Comparison of ENCODE assay signal across 18 mouse cellular contexts in genomic region chr6:93805407-93805936, GRCm38 (mm10).
DNase-seq lines count a peak whose midpoint lies in the region; ATAC-seq lines count a peak whose summit lies in the region.
"Had no signal": no experiment of that assay in that cellular context is flagged by ENCODE, and none has a peak within 500 bp of the region (broad histone marks: within the 10 kb centered on the region; RNA-seq: fewer than 3 reads in every experiment).

No protein-coding gene starts in this region.

- no peak for DNase-seq in midbrain, embryonic 10.5 days (ENCODE audit: low spot score)
- peak; percentile 85 for DNase-seq in brain, adult 2 months (ENCODE audit: low read depth, low spot score)
- DNase-seq in cerebellum, adult 9-10 months: peak; percentile 77
- no peak for DNase-seq in layer of hippocampus, adult 18-20 months (ENCODE audit: low spot score in 2 of 2)
- DNase-seq in left cerebral cortex, postnatal 4 days: no peak
- no peak for DNase-seq in layer of hippocampus, postnatal 36 days
- DNase-seq: gastrocnemius, postnatal 10 days; heart, adult 18-20 months; heart, postnatal 4 days; kidney, adult 11 months; liver, postnatal 0 days; lung, postnatal 10 days; midbrain, embryonic 14.5 days; thymus, postnatal 14 days had no signal

- no peaks in the 10 kb centered on the region for H3K9me3 ChIP-seq in midbrain, embryonic 10.5 days (replicated peaks)
- H3K9me3 ChIP-seq in midbrain, embryonic 16.5 days (replicated peaks; ENCODE audit: control insufficient read depth, low read length, poor library complexity, severe bottlenecking): 0 out of 2 replicates have a peak, but pooled peaks cover 2% of the 10 kb centered on the region
- H3K9me3 ChIP-seq: forebrain, embryonic 10.5 days; heart, embryonic 15.5 days had no signal

- H3K4me1 ChIP-seq in midbrain, embryonic 10.5 days: peaks cover 30% of the 10 kb centered on the region
- peaks cover 19% of the 10 kb centered on the region for H3K4me1 ChIP-seq in midbrain, embryonic 16.5 days (ENCODE audit: control insufficient read depth, insufficient read depth, low read length)

- WGBS in midbrain, embryonic 10.5 days: 79% methylated on average over 5 of the region's 5 CpGs
- 81% methylated on average over 5 of the region's 5 CpGs for WGBS in midbrain, embryonic 16.5 days

- no peak overlapping the region for H3K4me3 ChIP-seq in midbrain, embryonic 10.5 days
- H3K4me3 ChIP-seq in midbrain, embryonic 16.5 days (ENCODE audit: low read depth, low read length): no peak overlapping the region
- H3K4me3 ChIP-seq: forebrain, embryonic 10.5 days; heart, embryonic 15.5 days had no signal

- H3K4me2 ChIP-seq in midbrain, embryonic 16.5 days (ENCODE audit: low read length): no peak overlapping the region
- H3K4me2 ChIP-seq: heart, embryonic 15.5 days had no signal

- H3K9ac ChIP-seq in midbrain, embryonic 16.5 days (ENCODE audit: low read depth, low read length): no peak overlapping the region
- H3K9ac ChIP-seq: heart, embryonic 15.5 days; liver, postnatal 0 days had no signal

- peak overlapping the region; percentile 33; the same call in 1 of the 2 replicates for H3K27ac ChIP-seq in midbrain, embryonic 10.5 days (replicated peaks)
- H3K27ac ChIP-seq in midbrain, embryonic 16.5 days (ENCODE audit: low read length): no peak overlapping the region
- H3K27ac ChIP-seq: forebrain, embryonic 10.5 days; heart, embryonic 15.5 days; hindbrain, postnatal 0 days had no signal

- H3K27me3 ChIP-seq in midbrain, embryonic 10.5 days (ENCODE audit: low read depth, poor library complexity, severe bottlenecking): no peaks in the 10 kb centered on the region
- H3K27me3 ChIP-seq in midbrain, embryonic 16.5 days (ENCODE audit: control insufficient read depth, insufficient read depth, low read depth, low read length): no peaks in the 10 kb centered on the region
- H3K27me3 ChIP-seq: heart, embryonic 15.5 days had no signal

- ATAC-seq in midbrain, embryonic 16.5 days: no peak
- ATAC-seq: hindbrain, postnatal 0 days; liver, postnatal 0 days had no signal

- H3K36me3 ChIP-seq in midbrain, embryonic 10.5 days: peaks cover 12% of the 10 kb centered on the region
- H3K36me3 ChIP-seq in midbrain, embryonic 16.5 days (ENCODE audit: control insufficient read depth, insufficient read depth, low read length): no peaks in the 10 kb centered on the region; the same call in 1 of the 2 replicates
- H3K36me3 ChIP-seq: heart, embryonic 15.5 days had no signal

- intact Hi-C loops in left cerebral cortex, postnatal 4 days (cut with DNase I): no loop called here

Comparison
In these comparisons a context has a peak if more than half of its experiments do, and no peak if none do; other contexts are left out.
1. DNase-seq: peak in brain, adult 2 months (single experiment) and cerebellum, adult 9-10 months (single experiment); none in midbrain, embryonic 10.5 days (single experiment), layer of hippocampus, adult 18-20 months (0 of 2), left cerebral cortex, postnatal 4 days (single experiment) and layer of hippocampus, postnatal 36 days (0 of 2).